Mouse (Mus musculus) ES-E14 (cell line): Measurements from ENCODE around the gene Sult1e1. TPM values are rescaled to one million over a fixed set of nuclear protein-coding genes. Genes with fewer than 3 reads are reported as not detected.

Experiments
- DNase-seq: peaks from one replicate; pipeline ENCODE4 v3.0.0-alpha.2; 2013; ENCODE audit warnings: low read depth, low spot score
- H3K27ac ChIP-seq: 2 replicates; pipeline ENCODE4 v1.5.1; 2012; ENCODE audit warnings: low read depth, mild to moderate bottlenecking, low read length, moderate library complexity, mixed read lengths; ENCODE audit not compliant: poor library complexity, insufficient read depth, severe bottlenecking
- H3K36me3 ChIP-seq: 2 replicates; pipeline ENCODE4 v1.6.1; 2012; ENCODE audit warnings: mild to moderate bottlenecking, low read length, moderate library complexity, mixed read lengths; ENCODE audit not compliant: control insufficient read depth, poor library complexity, insufficient read depth, severe bottlenecking
- H3K4me1 ChIP-seq, 2 experiments: fragments of 150-350 bp in 1 of 2; sonication (generic) in 1 of 2; 2 replicates each; pipeline ENCODE4 v1.6.1; 2012; ENCODE audit warnings: low read length in 2 of 2, mild to moderate bottlenecking in 1 of 2, mixed read lengths in 1 of 2; ENCODE audit not compliant: control insufficient read depth in 2 of 2, insufficient read depth in 2 of 2, poor library complexity in 1 of 2
- H3K4me3 ChIP-seq, 2 experiments: fragments of 150-350 bp in 1 of 2; sonication (generic) in 1 of 2; 2 replicates each; pipeline ENCODE4 v1.5.1; 2012; ENCODE audit warnings: low read length in 2 of 2, low read depth in 1 of 2, mild to moderate bottlenecking in 1 of 2, mixed read lengths in 1 of 2; ENCODE audit not compliant: insufficient read depth in 1 of 2, poor library complexity in 1 of 2, severe bottlenecking in 1 of 2
- H3K9ac ChIP-seq: 2 replicates; pipeline ENCODE4 v1.6.1; 2012; ENCODE audit warnings: low read depth, mild to moderate bottlenecking, low read length, mixed read lengths; ENCODE audit not compliant: poor library complexity, insufficient read depth, severe bottlenecking
- H3K9me3 ChIP-seq: fragments of 150-350 bp; sonication (generic); 2 replicates; pipeline ENCODE4 v1.6.1; 2012; ENCODE audit warnings: low read depth, mild to moderate bottlenecking, low read length; ENCODE audit not compliant: control insufficient read depth, insufficient read depth
- CHD2 ChIP-seq: IDR thresholded peaks from 2 replicates; pipeline ENCODE4 v1.6.1; 2014; ENCODE audit warnings: mild to moderate bottlenecking, low read depth, low read length, inconsistent platforms
- HCFC1 ChIP-seq: IDR thresholded peaks from 2 replicates; pipeline ENCODE4 v1.6.1; 2012; ENCODE audit warnings: low read length, inconsistent platforms, borderline replicate concordance; ENCODE audit not compliant: insufficient read depth
- MAFK ChIP-seq: IDR thresholded peaks from 2 replicates; pipeline ENCODE4 v1.6.1; 2014; ENCODE audit warnings: mild to moderate bottlenecking, low read depth, low read length, inconsistent platforms; ENCODE audit not compliant: insufficient read depth
- ZC3H11A ChIP-seq: IDR thresholded peaks from 2 replicates; pipeline ENCODE4 v1.6.1; 2012; ENCODE audit warnings: low read depth, mild to moderate bottlenecking, inconsistent platforms, low read length, borderline replicate concordance
- ZNF384 ChIP-seq: IDR thresholded peaks from 2 replicates; pipeline ENCODE4 v1.6.1; 2012; ENCODE audit warnings: low read depth, low read length, inconsistent platforms
- in situ Hi-C, 2 experiments: fragments of 600-800 bp; cut with MboI; formaldehyde crosslinking; loops; one replicate each; pipeline ENCODE4 v1.15.1; 2025; ENCODE audit warnings: low sequenced_read_pairs in 2 of 2, inconsistent platforms in 1 of 2; ENCODE audit not compliant: unreplicated experiment in 2 of 2
- total RNA-seq: library from RNA; depleted of rRNA; stranded (reverse); fragments of 300-350 nt; gene quantifications from 2 replicates; pipeline ENCODE4 v1.2.3, GENCODE M21; 2012; rRNA removed

Gene Sult1e1
- total RNA-seq, 1 experiment, result 0.18 TPM

DNA sequence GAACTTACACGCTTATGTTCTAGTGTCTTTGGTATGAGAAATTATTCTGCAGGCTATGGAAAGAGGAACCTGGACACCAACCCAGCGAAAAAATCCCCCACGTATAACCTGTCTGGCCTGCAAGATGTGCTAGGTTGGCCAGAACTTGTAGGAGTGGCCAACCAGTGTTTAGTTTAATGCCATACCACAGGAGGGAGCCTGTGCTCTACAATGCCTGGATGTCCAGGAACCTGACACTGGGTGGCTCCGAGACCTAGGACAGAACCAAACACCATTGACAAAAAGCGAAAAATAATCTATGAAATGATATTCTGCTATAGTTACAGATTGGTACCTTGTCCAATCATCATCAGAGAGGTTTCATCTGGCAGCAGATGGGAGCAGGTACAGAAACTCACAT lies 31.2 kb downstream of the Sult1e1 start:
- H3K4me3 ChIP-seq, result no peak overlapping the region
- H3K4me1 ChIP-seq, result no peaks in the 10 kb centered on the region
- no peaks in the 10 kb centered on the region for H3K9me3 ChIP-seq
- TF ChIP-seq ZNF384, result no peak
- no peak for TF ChIP-seq MAFK
- 0 out of 2 replicates have a peak, but pooled peaks have one; percentile 51 for TF ChIP-seq ZC3H11A
- H3K27ac ChIP-seq, result no peak overlapping the region
- DNase-seq, result peak; percentile 6
- in situ Hi-C loops, result no loop called here
- no peak overlapping the region for H3K9ac ChIP-seq
- H3K36me3 ChIP-seq, result no peaks in the 10 kb centered on the region

DNA sequence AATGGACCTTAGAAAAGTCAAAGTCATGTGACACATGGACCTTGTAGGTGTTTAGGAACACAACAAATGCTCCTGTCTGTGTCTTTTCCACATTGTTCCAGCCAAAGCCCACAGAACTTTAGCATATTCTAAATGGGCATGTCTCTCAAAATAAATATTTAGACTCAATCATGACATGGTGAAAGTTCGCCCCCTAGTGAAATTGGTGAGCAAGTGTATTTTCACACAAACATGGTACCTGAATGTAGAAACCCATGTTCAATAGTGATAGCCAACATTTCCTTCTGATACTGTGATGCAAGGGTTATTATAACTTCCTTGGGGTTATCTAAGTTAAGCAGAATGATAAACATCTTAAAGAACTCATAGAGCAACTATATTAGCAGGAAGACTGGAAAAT lies 40.5 kb downstream of the Sult1e1 start:
- DNase-seq, result peak; percentile 15
- H3K27ac ChIP-seq, result no peak overlapping the region
- H3K4me1 ChIP-seq, result no peaks in the 10 kb centered on the region
- TF ChIP-seq ZNF384 (no peak), ZC3H11A (peak; percentile 15; the same call in 1 of the 2 replicates), HCFC1 (no peak), MAFK (no peak)
- no peaks in the 10 kb centered on the region for H3K9me3 ChIP-seq
- in situ Hi-C loops, result no loop called here
- no peak overlapping the region for H3K9ac ChIP-seq
- no peaks in the 10 kb centered on the region for H3K36me3 ChIP-seq
- H3K4me3 ChIP-seq, result no peak overlapping the region

DNA sequence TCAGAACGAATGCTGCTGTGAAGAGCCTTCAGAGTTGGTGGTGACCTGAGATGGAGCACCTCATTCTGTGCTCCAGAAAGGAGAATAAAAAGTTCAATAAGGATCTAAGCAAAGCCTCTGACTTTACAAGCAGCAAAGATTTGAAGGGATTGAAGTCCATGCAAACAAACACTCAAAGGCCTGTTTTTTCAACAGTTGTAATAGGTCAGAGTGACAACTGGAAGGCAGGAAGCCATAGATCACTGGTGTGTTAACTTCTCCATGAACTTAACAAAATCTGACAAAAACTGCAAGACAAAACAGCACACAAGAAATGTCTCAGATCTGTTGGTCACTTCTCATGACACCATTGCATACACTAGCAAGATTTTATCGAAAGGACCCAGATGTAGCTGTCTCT lies 53.3 kb downstream of the Sult1e1 start, which contains the start of gene Sult1b1:
Gene Sult1b1 (minus strand): TSS at position 85 of the 400 bp plus-strand sequence.
- DNase-seq, result no peak
- Histone ChIP-seq H3K27ac (no peak within 1 kb of the TSS), H3K9ac (no peak within 1 kb of the TSS), H3K36me3 (no peaks in the 10 kb centered on the region), H3K4me3 (no peak within 1 kb of the TSS), H3K9me3 (no peaks in the 10 kb centered on the region), H3K4me1 (no peaks in the 10 kb centered on the region)
- no peak for TF ChIP-seq HCFC1
- TF ChIP-seq ZC3H11A, result no peak
- no peak for TF ChIP-seq CHD2
- no peak for TF ChIP-seq MAFK
- in situ Hi-C loops, result no loop called here

DNA sequence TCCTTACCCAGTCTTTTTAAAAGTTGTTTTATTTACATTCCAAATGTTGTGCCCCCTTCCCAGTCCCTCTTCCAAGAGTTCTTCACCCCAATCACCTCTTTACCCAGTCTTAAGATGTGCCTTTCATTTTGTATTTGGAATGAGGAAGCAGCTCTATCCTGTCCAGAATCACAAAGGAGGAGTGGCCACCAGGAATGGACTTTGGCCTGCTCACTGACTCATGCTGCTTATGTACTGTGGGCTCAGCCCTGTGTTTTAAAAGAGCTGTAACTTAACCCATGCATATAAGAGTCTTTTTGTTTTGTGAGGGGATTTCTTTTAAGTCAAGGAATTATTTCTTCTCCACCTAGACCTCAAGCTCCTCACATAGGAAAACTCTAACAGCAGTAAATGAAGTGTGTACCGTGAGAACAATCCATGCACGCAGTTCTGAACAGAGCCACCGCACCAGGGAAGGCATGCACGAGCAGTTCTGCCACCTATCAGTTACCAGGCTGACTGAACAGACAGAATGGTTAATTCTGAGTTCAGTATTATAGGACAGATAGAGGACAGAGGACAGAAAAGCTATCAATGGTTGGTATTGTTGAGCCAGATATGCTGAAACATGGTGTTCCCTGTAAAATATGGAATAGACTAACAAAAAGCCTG lies 55.3 kb downstream of the Sult1e1 start:
- Histone ChIP-seq H3K4me1 (no peaks in the 10 kb centered on the region), H3K9ac (no peak overlapping the region), H3K9me3 (no peaks in the 10 kb centered on the region), H3K36me3 (no peaks in the 10 kb centered on the region), H3K27ac (no peak overlapping the region), H3K4me3 (no peak overlapping the region)
- TF ChIP-seq HCFC1 (no peak), ZC3H11A (no peak), MAFK (no peak)
- DNase-seq, result no peak
- in situ Hi-C loops, result no loop called here

DNA sequence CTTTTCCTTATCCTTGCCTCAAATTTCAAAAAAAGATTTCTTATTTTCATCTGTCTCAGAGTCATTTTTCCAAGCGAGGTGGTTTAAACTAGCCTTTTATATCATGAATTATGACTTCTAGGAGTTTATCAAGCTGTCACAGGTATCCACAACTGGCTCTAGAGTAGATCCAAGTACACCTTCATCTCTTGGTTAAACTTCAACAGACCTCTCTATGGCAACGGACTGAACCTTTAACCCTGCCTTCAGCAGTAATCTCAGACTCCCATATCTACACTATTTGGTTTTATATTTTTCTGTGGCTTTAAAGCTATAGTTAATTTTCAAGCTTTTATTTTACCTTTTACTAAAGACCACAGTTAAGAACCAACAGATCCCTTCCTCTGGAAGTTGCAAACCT lies 59.1 kb downstream of the Sult1e1 start:
- no peaks in the 10 kb centered on the region for H3K9me3 ChIP-seq
- TF ChIP-seq CHD2 (no peak), ZC3H11A (no peak), MAFK (no peak), ZNF384 (no peak), HCFC1 (no peak)
- H3K9ac ChIP-seq, result no peak overlapping the region
- no peak for DNase-seq
- H3K4me3 ChIP-seq, result no peak overlapping the region
- no peaks in the 10 kb centered on the region for H3K36me3 ChIP-seq
- H3K27ac ChIP-seq, result no peak overlapping the region
- in situ Hi-C loops, result no loop called here
- no peaks in the 10 kb centered on the region for H3K4me1 ChIP-seq

Other genes starting within 250 kb of the Sult1e1 start
- gene Ugt2b38, start 167.4 kb downstream of the Sult1e1 start, total RNA-seq, result not detected in 2 replicates
- not detected in 2 replicates for gene Ugt2a2, start 109.3 kb downstream of the Sult1e1 start, total RNA-seq
- not detected in 2 replicates for gene Gm43638, start 104.8 kb downstream of the Sult1e1 start, total RNA-seq
- not detected in 2 replicates for gene Ugt2a1, start 100.7 kb downstream of the Sult1e1 start, total RNA-seq
- not detected in 2 replicates for gene Sult1b1, start 53.4 kb downstream of the Sult1e1 start, total RNA-seq
- gene Sult1d1, start 22.6 kb downstream of the Sult1e1 start, total RNA-seq, result not detected in 2 replicates
- not detected in 2 replicates for gene Csn1s1, start 74.6 kb upstream of the Sult1e1 start, total RNA-seq
- gene Csn2, start 108.0 kb upstream of the Sult1e1 start, total RNA-seq, result not detected in 2 replicates
- not detected in 2 replicates for gene Csn1s2a, start 183.0 kb upstream of the Sult1e1 start, total RNA-seq
- not detected in 2 replicates for gene Csn1s2b, start 216.5 kb upstream of the Sult1e1 start, total RNA-seq
- gene Prr27, start 234.1 kb upstream of the Sult1e1 start, total RNA-seq, result not detected in 2 replicates